Mouse (Mus musculus): ENCODE data around the gene Abcf2.

DNA sequence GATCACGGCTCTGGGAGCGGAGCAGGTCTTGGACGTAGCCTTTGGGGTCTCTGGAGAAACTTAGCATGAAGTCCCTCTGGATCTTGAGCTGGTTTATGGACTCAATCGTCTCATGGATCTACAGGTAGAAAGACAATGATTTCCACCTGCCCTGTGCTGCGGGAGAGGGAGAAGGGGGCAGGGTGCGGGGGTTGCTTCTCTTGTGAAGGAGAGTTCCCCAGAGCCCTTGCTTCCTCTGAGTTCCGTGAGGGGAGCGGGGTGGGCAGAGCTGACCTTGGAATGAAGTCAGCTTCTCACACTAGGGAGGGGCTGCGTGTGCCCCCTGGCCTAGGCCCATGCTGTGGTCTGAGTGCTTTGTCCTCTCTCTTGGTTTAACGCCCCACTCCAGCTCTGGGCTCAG, 16.0 kb upstream of the Abcf2 start:
- TF ChIP-seq POLR2A (IDR thresholded peaks at IDR 0.05; ENCODE audit: control insufficient read depth in 1 of 2, insufficient read depth in 1 of 2, low read depth in 1 of 2, low read length in 2 of 2, poor library complexity in 1 of 2) (no peak; a peak in 1 of 4 replicates), CHD2 (IDR thresholded peaks at IDR 0.05; ENCODE audit: low read length) (no peak), CHD1 (IDR thresholded peaks at IDR 0.05; ENCODE audit: low read depth, low read length) (no peak), USF1 (IDR thresholded peaks at IDR 0.05; ENCODE audit: low read depth, low read length) (no peak), MEF2A (IDR thresholded peaks at IDR 0.05; ENCODE audit: extremely low read depth, insufficient replicate concordance, low read depth, low read length, poor library complexity, severe bottlenecking) (no peak), EP300 (IDR thresholded peaks at IDR 0.05; ENCODE audit: low read depth in 1 of 2, low read length in 2 of 2) (no peak), GATA1 (IDR thresholded peaks at IDR 0.05; ENCODE audit: low read depth, low read length) (no peak), CTCF (IDR thresholded peaks at IDR 0.05 in 2 of 3, conservative IDR thresholded peaks at IDR 0.05 in 1 of 3; ENCODE audit: control insufficient read depth in 1 of 3, insufficient read depth in 1 of 3, low read depth in 2 of 3, low read length in 3 of 3, poor library complexity in 1 of 3, severe bottlenecking in 1 of 3) (no peak), MYC (IDR thresholded peaks at IDR 0.05; ENCODE audit: low read depth, low read length) (no peak), ELF1 (IDR thresholded peaks at IDR 0.05; ENCODE audit: low read depth, low read length) (no peak), ZC3H11A (IDR thresholded peaks at IDR 0.05; ENCODE audit: low read depth, low read length) (no peak), SMC3 (IDR thresholded peaks at IDR 0.05; ENCODE audit: low read depth, low read length) (no peak)

Measured in MEL (cell line).